Mouse (Mus musculus): ENCODE data around the gene Cdh13. TPM values are rescaled to one million over a fixed set of nuclear protein-coding genes. Genes with fewer than 3 reads are reported as not detected.

Gene Cdh13
- polyA plus RNA-seq, 1 experiment from 2014 or later: 2.4 TPM

DNA sequence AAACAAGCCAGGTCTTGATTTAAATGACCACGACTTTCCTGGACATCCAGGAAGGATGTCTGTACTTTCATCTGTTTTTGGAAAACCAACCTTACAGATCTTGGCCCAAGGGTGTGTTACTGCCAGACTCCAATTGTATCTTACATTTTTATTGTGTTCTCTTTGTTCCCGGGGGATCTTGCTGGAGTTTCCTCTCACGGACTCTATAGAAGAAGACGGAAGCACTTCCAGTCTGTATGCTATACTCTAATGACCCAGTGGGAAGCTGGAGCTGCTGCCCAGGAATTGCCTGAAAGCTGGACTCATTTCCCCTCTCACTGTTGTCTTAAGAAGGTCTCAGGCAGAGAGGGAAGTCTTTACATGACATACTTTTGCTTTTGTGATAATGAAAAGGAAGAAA lies 111.6 kb downstream of the Cdh13 start:
- no peaks in the 10 kb centered on the region for H3K27me3 ChIP-seq (replicated peaks; ENCODE audit: low read depth, poor library complexity, severe bottlenecking)
- no peaks in the 10 kb centered on the region for H3K4me1 ChIP-seq
- no peak overlapping the region for H3K27ac ChIP-seq (replicated peaks)
- no peaks in the 10 kb centered on the region for H3K36me3 ChIP-seq (replicated peaks)
- no peak for DNase-seq (ENCODE audit: low spot score)
- H3K4me3 ChIP-seq: no peak overlapping the region
- no peaks in the 10 kb centered on the region for H3K9me3 ChIP-seq
- WGBS: 81% methylated on average over 4 of the region's 4 CpGs

- Histone ChIP-seq H3K9me3 (peaks cover 4% of the 10 kb centered on the region), H3K27ac (replicated peaks) (no peak overlapping the region), H3K27me3 (replicated peaks; ENCODE audit: low read depth, poor library complexity, severe bottlenecking) (no peaks in the 10 kb centered on the region), H3K4me3 (no peak overlapping the region), H3K36me3 (replicated peaks) (no peaks in the 10 kb centered on the region), H3K4me1 (no peaks in the 10 kb centered on the region)
- DNase-seq (ENCODE audit: low spot score): no peak
- WGBS: 96% methylated on average over 3 of the region's 3 CpGs
Observed at GRCm38 (mm10) chr8:118404836-118405235, 121.3 kb downstream of the Cdh13 start.

DNA sequence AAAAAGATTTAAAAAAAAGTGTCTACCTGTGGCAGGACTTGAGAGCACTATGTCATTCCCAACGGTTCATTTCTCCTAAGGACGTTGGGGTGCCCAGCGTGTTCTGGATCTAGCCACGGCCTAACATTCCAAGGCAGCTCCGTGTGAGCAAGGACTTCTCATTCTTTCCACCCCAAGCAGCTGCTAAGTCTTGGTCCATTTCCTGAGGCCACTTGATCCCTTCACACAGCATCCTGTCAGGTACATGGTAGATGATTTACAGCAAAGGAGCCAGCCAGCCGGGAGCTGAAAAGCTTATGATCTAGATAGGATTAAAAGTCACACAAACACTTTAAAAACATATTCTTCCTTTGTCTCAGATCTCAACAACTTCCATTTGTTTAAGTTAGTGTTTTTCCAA lies 123.8 kb downstream of the Cdh13 start:
- Histone ChIP-seq H3K4me1 (no peaks in the 10 kb centered on the region), H3K27me3 (replicated peaks; ENCODE audit: low read depth, poor library complexity, severe bottlenecking) (no peaks in the 10 kb centered on the region), H3K4me3 (no peak overlapping the region), H3K27ac (replicated peaks) (no peak overlapping the region), H3K36me3 (replicated peaks) (no peaks in the 10 kb centered on the region), H3K9me3 (peaks cover 4% of the 10 kb centered on the region)
- no peak for DNase-seq (ENCODE audit: low spot score)
- WGBS: 86% methylated on average over 6 of the region's 6 CpGs

GRCm38 (mm10) chr8:118409396-118409795 lies 125.9 kb downstream of the Cdh13 start:
- Histone ChIP-seq H3K9me3 (no peaks in the 10 kb centered on the region), H3K27ac (replicated peaks) (no peak overlapping the region), H3K4me3 (no peak overlapping the region), H3K4me1 (no peaks in the 10 kb centered on the region), H3K36me3 (replicated peaks) (no peaks in the 10 kb centered on the region), H3K27me3 (replicated peaks; ENCODE audit: low read depth, poor library complexity, severe bottlenecking) (no peaks in the 10 kb centered on the region)
- 84% methylated on average over 3 of the region's 3 CpGs for WGBS
- no peak for DNase-seq (ENCODE audit: low spot score)

DNA sequence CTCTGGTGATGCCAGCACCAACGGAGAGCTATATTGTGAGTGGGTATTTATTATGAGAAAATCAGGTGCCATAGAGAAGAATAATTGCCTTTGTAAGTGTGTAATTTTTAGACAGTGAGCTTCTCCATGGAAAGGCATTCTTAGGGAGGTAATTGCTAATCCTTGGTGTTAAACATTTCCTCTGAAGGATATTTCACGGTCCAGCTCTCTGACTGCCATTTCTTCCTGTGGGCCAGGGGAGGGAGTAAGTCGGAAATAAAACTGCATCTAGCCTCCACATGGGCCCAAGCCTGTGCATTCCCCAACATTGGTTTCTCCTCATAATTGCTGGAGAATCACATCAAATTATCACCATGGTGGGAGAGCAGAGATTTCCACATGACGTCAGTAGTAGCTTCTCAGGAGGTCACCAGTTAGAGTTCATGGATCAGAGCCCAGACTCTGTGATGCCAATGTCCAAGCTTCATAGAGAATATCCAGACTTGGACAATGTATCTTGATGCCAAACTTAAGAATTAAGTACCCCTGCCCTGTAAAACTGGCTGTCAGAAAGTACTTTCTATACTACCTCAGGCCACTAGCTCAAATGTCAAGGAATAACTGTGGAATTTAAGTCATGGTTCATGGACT lies 126.9 kb downstream of the Cdh13 start:
- 81% methylated on average over 4 of the region's 4 CpGs for WGBS
- Histone ChIP-seq H3K36me3 (replicated peaks) (no peaks in the 10 kb centered on the region), H3K4me1 (no peaks in the 10 kb centered on the region), H3K27me3 (replicated peaks; ENCODE audit: low read depth, poor library complexity, severe bottlenecking) (no peaks in the 10 kb centered on the region), H3K9me3 (no peaks in the 10 kb centered on the region), H3K27ac (replicated peaks) (no peak overlapping the region), H3K4me3 (no peak overlapping the region)
- DNase-seq (ENCODE audit: low spot score): no peak

DNA sequence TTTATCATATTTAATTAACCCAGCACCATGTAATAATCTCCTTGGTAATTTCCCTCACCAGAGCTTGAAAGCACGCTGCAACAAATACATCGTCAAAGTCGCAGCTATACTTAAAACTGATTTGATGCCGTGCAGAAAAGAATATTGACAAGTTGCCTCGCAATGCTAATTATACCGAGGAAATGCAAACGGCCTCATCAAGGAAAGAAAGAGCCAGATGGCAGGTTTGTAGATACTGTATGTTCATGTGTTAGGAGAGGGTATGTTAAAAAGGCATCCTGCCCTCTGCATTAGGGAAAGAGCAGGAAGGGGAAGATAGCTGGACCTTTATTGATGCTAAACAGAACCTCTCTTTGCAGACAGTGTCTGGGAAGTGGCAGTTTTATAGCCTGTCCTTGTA lies 132.1 kb downstream of the Cdh13 start:
- WGBS: 91% methylated on average over 7 of the region's 7 CpGs
- no peaks in the 10 kb centered on the region for H3K36me3 ChIP-seq (replicated peaks)
- H3K9me3 ChIP-seq: no peaks in the 10 kb centered on the region
- H3K27ac ChIP-seq (replicated peaks): no peak overlapping the region
- no peaks in the 10 kb centered on the region for H3K27me3 ChIP-seq (replicated peaks; ENCODE audit: low read depth, poor library complexity, severe bottlenecking)
- H3K4me1 ChIP-seq: no peaks in the 10 kb centered on the region
- H3K4me3 ChIP-seq: no peak overlapping the region
- no peak for DNase-seq (ENCODE audit: low spot score)

- H3K4me3 ChIP-seq: no peak overlapping the region
- no peak overlapping the region for H3K27ac ChIP-seq (replicated peaks)
- WGBS: 93% methylated on average over 4 of the region's 4 CpGs
- DNase-seq (ENCODE audit: low spot score): no peak
- H3K27me3 ChIP-seq (replicated peaks; ENCODE audit: low read depth, poor library complexity, severe bottlenecking): no peaks in the 10 kb centered on the region
- H3K36me3 ChIP-seq (replicated peaks): no peaks in the 10 kb centered on the region
- H3K4me1 ChIP-seq: no peaks in the 10 kb centered on the region
- H3K9me3 ChIP-seq: no peaks in the 10 kb centered on the region
Observed at GRCm38 (mm10) chr8:118416811-118417355, 133.3 kb downstream of the Cdh13 start.

DNA sequence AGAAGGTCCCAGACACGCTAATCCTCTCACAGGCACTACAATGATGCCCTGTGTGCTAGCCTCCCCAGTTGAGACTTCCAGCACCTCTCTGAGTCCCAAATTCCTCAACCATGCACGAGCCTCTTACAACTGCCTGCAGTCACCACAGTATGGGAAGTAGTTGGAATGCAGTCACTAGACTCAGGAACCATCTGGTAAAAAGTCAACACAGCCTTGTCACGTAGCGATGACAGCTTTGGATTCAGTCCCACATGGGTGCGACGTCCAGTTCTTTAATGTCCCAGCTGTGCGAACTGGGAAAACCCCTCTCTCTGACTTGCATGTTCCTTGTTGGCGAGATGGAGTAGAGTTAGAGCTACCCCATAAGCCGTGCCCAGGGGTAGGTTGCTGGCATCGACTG lies 139.1 kb downstream of the Cdh13 start:
- Histone ChIP-seq H3K36me3 (replicated peaks) (no peaks in the 10 kb centered on the region), H3K9me3 (no peaks in the 10 kb centered on the region), H3K4me1 (no peaks in the 10 kb centered on the region), H3K27ac (replicated peaks) (no peak overlapping the region), H3K4me3 (no peak overlapping the region), H3K27me3 (replicated peaks; ENCODE audit: low read depth, poor library complexity, severe bottlenecking) (no peaks in the 10 kb centered on the region)
- 91% methylated on average over 10 of the region's 10 CpGs for WGBS
- no peak for DNase-seq (ENCODE audit: low spot score)

GRCm38 (mm10) chr8:118428941-118429340 lies 145.4 kb downstream of the Cdh13 start:
- Histone ChIP-seq H3K27me3 (replicated peaks; ENCODE audit: low read depth, poor library complexity, severe bottlenecking) (no peaks in the 10 kb centered on the region), H3K4me3 (no peak overlapping the region), H3K4me1 (no peaks in the 10 kb centered on the region), H3K9me3 (no peaks in the 10 kb centered on the region), H3K36me3 (replicated peaks) (no peaks in the 10 kb centered on the region), H3K27ac (replicated peaks) (no peak overlapping the region)
- no peak for DNase-seq (ENCODE audit: low spot score)
- 71% methylated on average over 7 of the region's 7 CpGs for WGBS

GRCm38 (mm10) chr8:118431731-118432440 lies 148.4 kb downstream of the Cdh13 start:
- H3K4me3 ChIP-seq: no peak overlapping the region
- WGBS: 80% methylated on average over 11 of the region's 11 CpGs
- no peak for DNase-seq (ENCODE audit: low spot score)
- no peak overlapping the region for H3K27ac ChIP-seq (replicated peaks)
- no peaks in the 10 kb centered on the region for H3K36me3 ChIP-seq (replicated peaks)
- H3K4me1 ChIP-seq: no peaks in the 10 kb centered on the region
- no peaks in the 10 kb centered on the region for H3K9me3 ChIP-seq
- no peaks in the 10 kb centered on the region for H3K27me3 ChIP-seq (replicated peaks; ENCODE audit: low read depth, poor library complexity, severe bottlenecking)

- no peaks in the 10 kb centered on the region for H3K9me3 ChIP-seq
- no peak for DNase-seq (ENCODE audit: low spot score)
- no peak overlapping the region for H3K27ac ChIP-seq (replicated peaks)
- H3K27me3 ChIP-seq (replicated peaks; ENCODE audit: low read depth, poor library complexity, severe bottlenecking): no peaks in the 10 kb centered on the region
- H3K36me3 ChIP-seq (replicated peaks): no peaks in the 10 kb centered on the region
- 84% methylated on average over 3 of the region's 3 CpGs for WGBS
- H3K4me1 ChIP-seq: 0 out of 2 replicates have a peak, but pooled peaks cover 6% of the 10 kb centered on the region
- no peak overlapping the region for H3K4me3 ChIP-seq
Observed at GRCm38 (mm10) chr8:118433553-118434180, 150.1 kb downstream of the Cdh13 start.

- 82% methylated on average over 5 of the region's 5 CpGs for WGBS
- no peak for DNase-seq (ENCODE audit: low spot score)
Observed at GRCm38 (mm10) chr8:118436751-118437150, 153.2 kb downstream of the Cdh13 start.

GRCm38 (mm10) chr8:118437152-118437551 lies 153.6 kb downstream of the Cdh13 start:
- no peak overlapping the region for H3K27ac ChIP-seq (replicated peaks)

More at GRCm38 (mm10) chr8:118436751-118437150, 153.2 kb downstream of the Cdh13 start:
- Histone ChIP-seq H3K27ac (replicated peaks) (no peak overlapping the region), H3K27me3 (replicated peaks; ENCODE audit: low read depth, poor library complexity, severe bottlenecking) (no peaks in the 10 kb centered on the region), H3K9me3 (no peaks in the 10 kb centered on the region), H3K36me3 (replicated peaks) (no peaks in the 10 kb centered on the region), H3K4me1 (0 out of 2 replicates have a peak, but pooled peaks cover 6% of the 10 kb centered on the region), H3K4me3 (no peak overlapping the region)

More at GRCm38 (mm10) chr8:118437152-118437551, 153.6 kb downstream of the Cdh13 start:
- Histone ChIP-seq H3K4me1 (0 out of 2 replicates have a peak, but pooled peaks cover 6% of the 10 kb centered on the region), H3K9me3 (no peaks in the 10 kb centered on the region), H3K36me3 (replicated peaks) (no peaks in the 10 kb centered on the region), H3K4me3 (no peak overlapping the region), H3K27me3 (replicated peaks; ENCODE audit: low read depth, poor library complexity, severe bottlenecking) (no peaks in the 10 kb centered on the region)
- 84% methylated on average over 10 of the region's 10 CpGs for WGBS
- no peak for DNase-seq (ENCODE audit: low spot score)
